Mouse (Mus musculus): Measurements from ENCODE around the gene Sgta. TPM values are rescaled to one million over a fixed set of nuclear protein-coding genes. Genes with fewer than 3 reads are reported as not detected.
"Not testable (repeated sequence)": the region's sequence is repeated elsewhere in the genome, so short reads cannot be mapped to it uniquely, and the experiment has no call there.

The Sgta gene
- polyA plus RNA-seq, 1 experiment: 279 TPM

- H3K4me3 ChIP-seq (ENCODE audit: control insufficient read depth, insufficient read depth, low read length): no peak overlapping the region
- peaks cover 2% of the 10 kb centered on the region; the same call in 1 of the 2 replicates for H3K4me1 ChIP-seq (replicated peaks; ENCODE audit: control insufficient read depth, insufficient read depth, low read length)
- peak; percentile 9; the same call in 1 of the 2 replicates for TF ChIP-seq CTCF (IDR thresholded peaks at IDR 0.05; ENCODE audit: borderline replicate concordance, control insufficient read depth, extremely low read depth, insufficient read depth, low read length, poor library complexity)
- no peak for TF ChIP-seq POLR2A (IDR thresholded peaks at IDR 0.05; ENCODE audit: control insufficient read depth, extremely low read depth, insufficient read depth, low read length, poor library complexity)
- WGBS: 83% methylated on average over 4 of the region's 4 CpGs
- DNase-seq: peak; percentile 39
- peaks cover 44% of the 10 kb centered on the region for H3K36me3 ChIP-seq (ENCODE audit: control insufficient read depth, insufficient read depth, low read length)
- no peak overlapping the region for H3K27ac ChIP-seq (ENCODE audit: control insufficient read depth, insufficient read depth, low read length)
- no peaks in the 10 kb centered on the region for H3K27me3 ChIP-seq (ENCODE audit: control insufficient read depth, insufficient read depth, low read length)
Measured at GRCm38 (mm10) chr10:81050645-81051044, 9.3 kb downstream of the Sgta start.

GRCm38 (mm10) chr10:81045246-81045645, 14.7 kb downstream of the Sgta start:
- 94% methylated on average over 14 of the region's 14 CpGs for WGBS
- not testable (repeated sequence) for DNase-seq; H3K4me3 ChIP-seq (ENCODE audit: control insufficient read depth, insufficient read depth, low read length); H3K27me3 ChIP-seq (ENCODE audit: control insufficient read depth, insufficient read depth, low read length); H3K4me1 ChIP-seq (replicated peaks; ENCODE audit: control insufficient read depth, insufficient read depth, low read length); H3K27ac ChIP-seq (ENCODE audit: control insufficient read depth, insufficient read depth, low read length)
- H3K36me3 ChIP-seq (ENCODE audit: control insufficient read depth, insufficient read depth, low read length): peaks cover 40% of the 10 kb centered on the region

GRCm38 (mm10) chr10:81041458-81042175, 18.4 kb downstream of the Sgta start:
- Histone ChIP-seq H3K4me3 (ENCODE audit: control insufficient read depth, insufficient read depth, low read length) (no peak overlapping the region), H3K27ac (ENCODE audit: control insufficient read depth, insufficient read depth, low read length) (no peak overlapping the region), H3K27me3 (ENCODE audit: control insufficient read depth, insufficient read depth, low read length) (no peaks in the 10 kb centered on the region), H3K36me3 (ENCODE audit: control insufficient read depth, insufficient read depth, low read length) (peaks cover 15% of the 10 kb centered on the region), H3K4me1 (replicated peaks; ENCODE audit: control insufficient read depth, insufficient read depth, low read length) (peaks cover 2% of the 10 kb centered on the region; the same call in 1 of the 2 replicates)
- DNase-seq: peak; percentile 77
- 30% methylated on average over 13 of the region's 13 CpGs for WGBS
- TF ChIP-seq POLR2A (IDR thresholded peaks at IDR 0.05; ENCODE audit: control insufficient read depth, extremely low read depth, insufficient read depth, low read length, poor library complexity) (no peak), CTCF (IDR thresholded peaks at IDR 0.05; ENCODE audit: borderline replicate concordance, control insufficient read depth, extremely low read depth, insufficient read depth, low read length, poor library complexity) (peak; percentile 71; the same call in 1 of the 2 replicates)

DNA sequence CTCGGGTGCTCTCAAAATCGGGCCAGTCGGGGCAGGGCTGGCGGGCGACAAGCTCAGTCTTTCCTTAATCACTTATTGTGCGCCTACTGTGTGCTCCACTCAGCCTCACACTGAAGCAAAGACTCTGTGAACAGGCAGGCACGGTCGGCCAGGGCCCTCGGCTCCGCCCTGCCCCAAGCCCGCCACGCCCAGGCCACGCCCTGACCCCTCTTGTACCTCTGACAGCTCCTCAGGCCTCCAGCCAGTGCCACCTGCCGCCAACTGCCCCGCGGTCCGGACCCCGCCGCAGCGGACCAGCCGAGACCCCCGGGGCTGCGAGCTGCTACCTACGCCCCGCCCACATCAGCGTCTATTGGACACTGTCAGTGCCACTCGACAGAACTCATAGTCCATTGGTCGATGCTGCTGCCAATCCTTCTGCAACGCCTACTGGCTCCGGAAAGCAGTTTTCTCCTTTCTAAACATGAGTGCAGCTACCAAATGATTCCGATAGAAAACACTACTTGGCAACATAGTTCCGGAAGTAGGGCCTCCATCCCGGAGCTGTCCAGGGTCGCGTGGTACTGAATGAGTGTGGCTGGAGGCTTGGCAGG, 22.9 kb downstream of the Sgta start, which contains the start of gene Slc39a3:
Slc39a3 (minus strand) TSS at position 439 of the 593 bp plus-strand sequence.
- TF ChIP-seq POLR2A (IDR thresholded peaks at IDR 0.05; ENCODE audit: control insufficient read depth, extremely low read depth, insufficient read depth, low read length, poor library complexity) (peak; percentile 67; the same call in 1 of the 2 replicates), CTCF (IDR thresholded peaks at IDR 0.05; ENCODE audit: borderline replicate concordance, control insufficient read depth, extremely low read depth, insufficient read depth, low read length, poor library complexity) (no peak)
- peak; percentile 99 for DNase-seq
- peaks cover 2% of the 10 kb centered on the region; the same call in 1 of the 2 replicates for H3K4me1 ChIP-seq (replicated peaks; ENCODE audit: control insufficient read depth, insufficient read depth, low read length)
- no peak within 1 kb of the TSS for H3K27ac ChIP-seq (ENCODE audit: control insufficient read depth, insufficient read depth, low read length)
- under 1% methylated on average over 35 of the region's 35 CpGs for WGBS
- H3K36me3 ChIP-seq (ENCODE audit: control insufficient read depth, insufficient read depth, low read length): no peaks in the 10 kb centered on the region
- peak within 1 kb of the TSS; percentile 69 for H3K4me3 ChIP-seq (ENCODE audit: control insufficient read depth, insufficient read depth, low read length)
- no peaks in the 10 kb centered on the region for H3K27me3 ChIP-seq (ENCODE audit: control insufficient read depth, insufficient read depth, low read length)

DNA sequence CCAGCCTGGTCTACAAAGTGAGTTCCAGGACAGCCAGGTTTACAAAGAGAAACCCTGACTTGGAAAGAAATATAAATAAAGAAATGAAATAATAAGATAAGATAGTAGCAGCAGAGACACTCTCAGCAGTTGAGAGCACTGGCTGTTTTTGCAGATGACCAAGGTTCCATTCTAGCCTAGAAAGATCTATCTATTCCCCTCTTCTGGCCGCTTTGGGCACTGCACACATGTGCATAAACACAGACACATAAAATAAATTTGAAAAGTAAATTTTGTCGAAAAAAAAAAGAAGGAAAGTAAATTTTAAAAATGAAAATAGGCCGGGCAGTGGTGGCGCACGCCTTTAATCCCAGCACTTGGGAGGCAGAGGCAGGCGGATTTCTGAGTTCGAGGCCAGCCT, 23.7 kb downstream of the Sgta start:
- peaks cover 2% of the 10 kb centered on the region; the same call in 1 of the 2 replicates for H3K4me1 ChIP-seq (replicated peaks; ENCODE audit: control insufficient read depth, insufficient read depth, low read length)
- TF ChIP-seq POLR2A (IDR thresholded peaks at IDR 0.05; ENCODE audit: control insufficient read depth, extremely low read depth, insufficient read depth, low read length, poor library complexity) (no peak), CTCF (IDR thresholded peaks at IDR 0.05; ENCODE audit: borderline replicate concordance, control insufficient read depth, extremely low read depth, insufficient read depth, low read length, poor library complexity) (no peak)
- H3K36me3 ChIP-seq (ENCODE audit: control insufficient read depth, insufficient read depth, low read length): no peaks in the 10 kb centered on the region
- WGBS: 80% methylated on average over 7 of the region's 7 CpGs
- H3K4me3 ChIP-seq (ENCODE audit: control insufficient read depth, insufficient read depth, low read length): no peak overlapping the region
- no peaks in the 10 kb centered on the region for H3K27me3 ChIP-seq (ENCODE audit: control insufficient read depth, insufficient read depth, low read length)
- peak; percentile 13 for DNase-seq
- H3K27ac ChIP-seq (ENCODE audit: control insufficient read depth, insufficient read depth, low read length): no peak overlapping the region

GRCm38 (mm10) chr10:81033586-81033985, 26.4 kb downstream of the Sgta start:
- WGBS: 94% methylated on average over 10 of the region's 10 CpGs
- Histone ChIP-seq H3K4me3 (ENCODE audit: control insufficient read depth, insufficient read depth, low read length) (no peak overlapping the region), H3K4me1 (replicated peaks; ENCODE audit: control insufficient read depth, insufficient read depth, low read length) (peaks cover 2% of the 10 kb centered on the region; the same call in 1 of the 2 replicates), H3K36me3 (ENCODE audit: control insufficient read depth, insufficient read depth, low read length) (no peaks in the 10 kb centered on the region), H3K27me3 (ENCODE audit: control insufficient read depth, insufficient read depth, low read length) (no peaks in the 10 kb centered on the region), H3K27ac (ENCODE audit: control insufficient read depth, insufficient read depth, low read length) (no peak overlapping the region)
- TF ChIP-seq CTCF (IDR thresholded peaks at IDR 0.05; ENCODE audit: borderline replicate concordance, control insufficient read depth, extremely low read depth, insufficient read depth, low read length, poor library complexity): no peak
- TF ChIP-seq POLR2A (IDR thresholded peaks at IDR 0.05; ENCODE audit: control insufficient read depth, extremely low read depth, insufficient read depth, low read length, poor library complexity): no peak
- no peak for DNase-seq
